Mouse (Mus musculus): ENCODE measurements around the gene Secisbp2. TPM values are rescaled to one million over a fixed set of nuclear protein-coding genes. Genes with fewer than 3 reads are reported as not detected.
"Not testable (repeated sequence)": the region's sequence is repeated elsewhere in the genome, so short reads cannot be mapped to it uniquely, and the experiment has no call there.

The Secisbp2 gene
- total and polyA plus RNA-seq, 3 experiments: 23.2 to 28.8 (median 24.4) TPM

GRCm38 (mm10) chr13:51631354-51631992, 20.0 kb upstream of the Secisbp2 start:
- H3K4me2 ChIP-seq (ENCODE audit: insufficient read depth, low read depth, poor library complexity, severe bottlenecking): no peak overlapping the region
- peak; percentile 59 for DNase-seq (ENCODE audit: extremely low read depth)
- H3K9me3 ChIP-seq (replicated peaks; ENCODE audit: low read length): peaks cover 2% of the 10 kb centered on the region
- H3K27me3 ChIP-seq (replicated peaks): no peaks in the 10 kb centered on the region
- dilution Hi-C loops (cut with MboI; ENCODE audit: extremely low pct_ligation_motif_present, extremely low pct_unique_long_range_greater_than_20kb, low sequenced_read_pairs) (no loop called here), in situ Hi-C loops (cut with MboI; ENCODE audit: low pct_ligation_motif_present, low pct_unique_long_range_greater_than_20kb, low sequenced_read_pairs) (no loop called here)
- no peak overlapping the region for H3K9ac ChIP-seq (ENCODE audit: insufficient read depth, low read depth)
- H3K27ac ChIP-seq (ENCODE audit: insufficient read depth, low read depth): no peak overlapping the region
- H3K4me1 ChIP-seq (ENCODE audit: control insufficient read depth in 1 of 2, insufficient read depth in 2 of 2): peaks cover 3 to 9% of the 10 kb centered on the region in 2 experiments; a peak in 2 of 4 replicates
- no peak overlapping the region for H3K4me3 ChIP-seq (replicated peaks in 1 of 3; ENCODE audit: low read depth in 2 of 3, low read length in 2 of 3, poor library complexity in 1 of 3)
- H3K36me3 ChIP-seq (replicated peaks in 1 of 2; ENCODE audit: control insufficient read depth in 1 of 2, insufficient read depth in 1 of 2, low read length in 1 of 2): no peaks in the 10 kb centered on the region
- TF ChIP-seq EP300 (IDR thresholded peaks at IDR 0.05; ENCODE audit: low read length) (peak; percentile 63), MEF2A (IDR thresholded peaks at IDR 0.05; ENCODE audit: borderline replicate concordance, low read depth, low read length) (no peak), TCF12 (IDR thresholded peaks at IDR 0.05; ENCODE audit: low read depth, low read length) (peak; percentile 53; the same call in 1 of the 2 replicates), ZKSCAN1 (IDR thresholded peaks at IDR 0.05; ENCODE audit: borderline replicate concordance, low read depth, low read length) (no peak)
- no peaks in the 10 kb centered on the region for H3K79me2 ChIP-seq (replicated peaks; ENCODE audit: control insufficient read depth, extremely low read depth, insufficient read depth, poor library complexity, severe bottlenecking)

- H3K4me2 ChIP-seq (ENCODE audit: insufficient read depth, low read depth, poor library complexity, severe bottlenecking): no peak overlapping the region
- in situ Hi-C loops (cut with MboI; ENCODE audit: low pct_ligation_motif_present, low pct_unique_long_range_greater_than_20kb, low sequenced_read_pairs): no loop called here
- TF ChIP-seq KAT2A (IDR thresholded peaks at IDR 0.05; ENCODE audit: insufficient replicate concordance, low read length): no peak
- no peak for TF ChIP-seq MAFK (IDR thresholded peaks at IDR 0.05; ENCODE audit: insufficient replicate concordance, low read length)
- TF ChIP-seq POLR2AphosphoS2 (IDR thresholded peaks at IDR 0.05; ENCODE audit: low read depth, low read length): no peak
- no peak for TF ChIP-seq GABPA (IDR thresholded peaks at IDR 0.05; ENCODE audit: insufficient replicate concordance, low read depth, low read length)
- TF ChIP-seq SMC3 (IDR thresholded peaks at IDR 0.05; ENCODE audit: low read depth, low read length): no peak
- no peak for TF ChIP-seq TCF12 (IDR thresholded peaks at IDR 0.05; ENCODE audit: low read depth, low read length)
- no peak for TF ChIP-seq BHLHE40 (IDR thresholded peaks at IDR 0.05; ENCODE audit: low read depth, low read length)
- TF ChIP-seq POLR2A (IDR thresholded peaks at IDR 0.05; ENCODE audit: low read depth, low read length): no peak
- no peak for TF ChIP-seq ZC3H11A (IDR thresholded peaks at IDR 0.05; ENCODE audit: low read depth, low read length)
- no peak for TF ChIP-seq PAX5 (IDR thresholded peaks at IDR 0.05; ENCODE audit: low read length)
- no peak for TF ChIP-seq HCFC1 (IDR thresholded peaks at IDR 0.05; ENCODE audit: low read depth, low read length)
- no peak for TF ChIP-seq RCOR1 (conservative IDR thresholded peaks at IDR 0.05; ENCODE audit: low read depth, low read length)
- TF ChIP-seq CTCF (conservative IDR thresholded peaks at IDR 0.05 in 1 of 2, IDR thresholded peaks at IDR 0.05 in 1 of 2; ENCODE audit: low read depth in 2 of 2, low read length in 2 of 2): no peak
- no peak for TF ChIP-seq MXI1 (IDR thresholded peaks at IDR 0.05; ENCODE audit: low read depth, low read length)
- no peak for TF ChIP-seq EP300 (IDR thresholded peaks at IDR 0.05; ENCODE audit: low read length)
- TF ChIP-seq USF1 (IDR thresholded peaks at IDR 0.05; ENCODE audit: low read depth, low read length): no peak
- no peak for TF ChIP-seq ZKSCAN1 (IDR thresholded peaks at IDR 0.05; ENCODE audit: borderline replicate concordance, low read depth, low read length)
- TF ChIP-seq JUN (IDR thresholded peaks at IDR 0.05; ENCODE audit: insufficient read depth, low read depth, low read length): no peak
- no peak for TF ChIP-seq MYC (IDR thresholded peaks at IDR 0.05; ENCODE audit: low read depth, low read length)
- no peak for TF ChIP-seq USF2 (conservative IDR thresholded peaks at IDR 0.05; ENCODE audit: low read depth, low read length)
- no peaks in the 10 kb centered on the region for H3K36me3 ChIP-seq (replicated peaks in 1 of 2; ENCODE audit: control insufficient read depth in 1 of 2, insufficient read depth in 1 of 2, low read length in 1 of 2)
- no peaks in the 10 kb centered on the region for H3K27me3 ChIP-seq (replicated peaks)
- H3K9ac ChIP-seq (ENCODE audit: insufficient read depth, low read depth): no peak overlapping the region
- H3K4me1 ChIP-seq (ENCODE audit: control insufficient read depth in 1 of 2, insufficient read depth in 2 of 2): peaks cover 3 to 9% of the 10 kb centered on the region in 2 experiments; a peak in 2 of 4 replicates
- dilution Hi-C loops (cut with MboI; ENCODE audit: extremely low pct_ligation_motif_present, extremely low pct_unique_long_range_greater_than_20kb, low sequenced_read_pairs): no loop called here
- H3K79me2 ChIP-seq (replicated peaks; ENCODE audit: control insufficient read depth, extremely low read depth, insufficient read depth, poor library complexity, severe bottlenecking): no peaks in the 10 kb centered on the region
- peaks cover 2% of the 10 kb centered on the region for H3K9me3 ChIP-seq (replicated peaks; ENCODE audit: low read length)
- no peak overlapping the region for H3K27ac ChIP-seq (ENCODE audit: insufficient read depth, low read depth)
- no peak for DNase-seq (ENCODE audit: extremely low read depth)
- no peak overlapping the region for H3K4me3 ChIP-seq (replicated peaks in 1 of 3; ENCODE audit: low read depth in 2 of 3, low read length in 2 of 3, poor library complexity in 1 of 3)
Measured at GRCm38 (mm10) chr13:51632560-51633218, 18.8 kb upstream of the Secisbp2 start.

GRCm38 (mm10) chr13:51635384-51635783, 16.1 kb upstream of the Secisbp2 start:
- H3K4me3 ChIP-seq (replicated peaks in 1 of 3; ENCODE audit: low read depth in 2 of 3, low read length in 2 of 3, poor library complexity in 1 of 3); dilution Hi-C loops (cut with MboI; ENCODE audit: extremely low pct_ligation_motif_present, extremely low pct_unique_long_range_greater_than_20kb, low sequenced_read_pairs); H3K79me2 ChIP-seq (replicated peaks; ENCODE audit: control insufficient read depth, extremely low read depth, insufficient read depth, poor library complexity, severe bottlenecking); in situ Hi-C loops (cut with MboI; ENCODE audit: low pct_ligation_motif_present, low pct_unique_long_range_greater_than_20kb, low sequenced_read_pairs); H3K9ac ChIP-seq (ENCODE audit: insufficient read depth, low read depth); H3K27me3 ChIP-seq (replicated peaks); H3K9me3 ChIP-seq (replicated peaks; ENCODE audit: low read length); H3K4me2 ChIP-seq (ENCODE audit: insufficient read depth, low read depth, poor library complexity, severe bottlenecking); DNase-seq (ENCODE audit: extremely low read depth); H3K27ac ChIP-seq (ENCODE audit: insufficient read depth, low read depth); H3K36me3 ChIP-seq (replicated peaks in 1 of 2; ENCODE audit: control insufficient read depth in 1 of 2, insufficient read depth in 1 of 2, low read length in 1 of 2): not testable (repeated sequence)
- peaks cover 4 to 14% of the 10 kb centered on the region in 2 experiments; a peak in 3 of 4 replicates for H3K4me1 ChIP-seq (ENCODE audit: control insufficient read depth in 1 of 2, insufficient read depth in 2 of 2)

Measured in CH12.LX (cell line).